Mouse (Mus musculus): ENCODE measurements around the gene Celf2. TPM values are rescaled to one million over a fixed set of nuclear protein-coding genes. Genes with fewer than 3 reads are reported as not detected.

Celf2 gene
- polyA plus RNA-seq, 1 experiment = 35.9 TPM

DNA sequence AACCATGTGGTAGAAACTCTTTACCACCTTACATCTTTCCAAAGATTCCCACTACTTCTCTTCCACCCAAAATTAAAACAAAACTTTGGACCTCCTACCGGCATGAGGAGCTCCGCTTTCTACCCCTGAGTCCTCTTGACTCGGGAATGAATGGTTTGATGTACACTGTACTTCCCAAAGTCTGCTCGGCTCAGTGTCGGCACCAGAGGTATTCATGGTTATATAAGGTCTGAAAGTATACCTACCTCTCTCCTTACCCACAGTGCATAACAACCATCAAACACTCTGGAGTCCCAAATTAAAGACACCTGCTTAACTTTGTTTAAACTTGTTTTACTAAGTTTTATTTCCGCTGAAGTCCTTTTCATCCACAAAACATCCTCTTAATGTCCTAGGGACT lies 679.3 kb downstream of the Celf2 start:
- Histone ChIP-seq H3K4me3 (replicated peaks; ENCODE audit: control insufficient read depth, low read depth, low read length) (no peak overlapping the region), H3K27ac (ENCODE audit: control insufficient read depth, insufficient read depth, low read depth, low read length, poor library complexity) (no peak overlapping the region), H3K4me1 (ENCODE audit: control insufficient read depth, insufficient read depth, low read length) (no peaks in the 10 kb centered on the region)
- WGBS = 84% methylated on average over 6 of the region's 6 CpGs
- TF ChIP-seq POLR2A (IDR thresholded peaks at IDR 0.05; ENCODE audit: borderline replicate concordance, control insufficient read depth, low read depth, low read length) = no peak
- TF ChIP-seq CTCF (IDR thresholded peaks at IDR 0.05; ENCODE audit: control insufficient read depth, insufficient read depth, low read length) = no peak

DNA sequence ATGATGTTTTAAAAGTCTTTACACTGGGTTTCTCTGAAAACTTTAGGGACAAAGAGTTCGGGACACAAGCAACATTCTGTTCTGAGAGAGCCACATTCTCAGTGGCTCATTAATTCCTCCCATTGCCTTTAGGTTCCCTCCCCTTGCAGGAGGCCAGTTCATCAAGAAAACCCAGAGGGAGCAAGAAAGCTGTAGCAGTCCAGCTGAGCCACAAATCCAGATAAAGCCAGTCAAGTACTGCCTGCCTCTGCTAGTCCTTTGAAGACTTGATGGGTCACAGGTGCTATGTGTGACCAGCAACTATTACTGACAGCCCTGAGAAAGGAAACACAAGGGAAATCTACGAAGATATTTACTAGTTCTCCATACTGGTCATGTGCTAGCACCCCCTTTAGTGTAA lies 681.8 kb downstream of the Celf2 start:
- no peak for TF ChIP-seq POLR2A (IDR thresholded peaks at IDR 0.05; ENCODE audit: borderline replicate concordance, control insufficient read depth, low read depth, low read length)
- no peak for TF ChIP-seq CTCF (IDR thresholded peaks at IDR 0.05; ENCODE audit: control insufficient read depth, insufficient read depth, low read length)
- Histone ChIP-seq H3K27ac (ENCODE audit: control insufficient read depth, insufficient read depth, low read depth, low read length, poor library complexity) (no peak overlapping the region), H3K4me1 (ENCODE audit: control insufficient read depth, insufficient read depth, low read length) (no peaks in the 10 kb centered on the region), H3K4me3 (replicated peaks; ENCODE audit: control insufficient read depth, low read depth, low read length) (no peak overlapping the region)
- 72% methylated on average over 2 of the region's 2 CpGs for WGBS

DNA sequence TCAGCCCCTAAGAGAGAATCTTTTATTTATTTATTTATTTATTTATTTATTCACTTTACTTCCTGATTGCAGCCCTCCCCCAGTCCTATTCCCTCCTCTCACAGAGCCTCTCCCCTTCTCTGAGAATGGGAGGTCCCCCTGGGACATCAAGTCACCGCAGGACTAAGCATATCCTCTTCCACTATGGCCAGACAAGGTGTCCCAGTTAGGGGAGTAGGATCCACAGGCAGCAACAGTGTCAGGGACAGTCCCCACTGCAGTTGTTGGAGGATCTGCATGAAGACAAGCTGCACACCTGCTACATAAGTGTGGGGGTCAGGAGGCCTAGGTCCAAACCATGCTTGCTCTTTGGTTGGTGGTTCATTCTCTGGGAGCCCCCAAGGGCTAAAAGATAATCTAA lies 686.3 kb downstream of the Celf2 start:
- no peak overlapping the region for H3K4me3 ChIP-seq (replicated peaks; ENCODE audit: control insufficient read depth, low read depth, low read length)
- no peak overlapping the region for H3K27ac ChIP-seq (ENCODE audit: control insufficient read depth, insufficient read depth, low read depth, low read length, poor library complexity)
- TF ChIP-seq CTCF (IDR thresholded peaks at IDR 0.05; ENCODE audit: control insufficient read depth, insufficient read depth, low read length) (no peak), POLR2A (IDR thresholded peaks at IDR 0.05; ENCODE audit: borderline replicate concordance, control insufficient read depth, low read depth, low read length) (no peak)
- WGBS = 79% methylated on average over 1 of the region's 1 CpGs
- H3K4me1 ChIP-seq (ENCODE audit: control insufficient read depth, insufficient read depth, low read length) = no peaks in the 10 kb centered on the region

DNA sequence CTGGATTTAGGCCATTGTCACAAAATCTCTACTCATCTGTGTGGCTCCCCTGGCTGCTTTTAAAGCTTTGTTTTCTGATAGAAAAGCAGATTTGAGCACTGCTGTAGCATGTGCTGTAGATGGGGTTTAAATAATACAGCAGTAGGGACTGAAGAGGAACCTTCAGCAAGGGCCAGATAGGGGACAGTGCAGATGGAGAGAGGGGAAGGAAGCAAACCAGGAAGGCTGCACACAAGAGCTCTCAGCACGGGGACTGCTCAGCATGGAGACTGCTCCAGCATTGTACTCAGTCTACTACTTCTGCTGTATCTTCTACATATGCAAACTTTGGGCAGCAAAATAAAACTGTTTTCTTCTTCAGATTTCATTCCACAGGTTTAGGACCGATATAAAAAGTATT lies 687.8 kb downstream of the Celf2 start:
- TF ChIP-seq CTCF (IDR thresholded peaks at IDR 0.05; ENCODE audit: control insufficient read depth, insufficient read depth, low read length) (no peak), POLR2A (IDR thresholded peaks at IDR 0.05; ENCODE audit: borderline replicate concordance, control insufficient read depth, low read depth, low read length) (no peak)
- Histone ChIP-seq H3K4me3 (replicated peaks; ENCODE audit: control insufficient read depth, low read depth, low read length) (no peak overlapping the region), H3K4me1 (ENCODE audit: control insufficient read depth, insufficient read depth, low read length) (no peaks in the 10 kb centered on the region), H3K27ac (ENCODE audit: control insufficient read depth, insufficient read depth, low read depth, low read length, poor library complexity) (no peak overlapping the region)
- WGBS = 35% methylated on average over 2 of the region's 2 CpGs

DNA sequence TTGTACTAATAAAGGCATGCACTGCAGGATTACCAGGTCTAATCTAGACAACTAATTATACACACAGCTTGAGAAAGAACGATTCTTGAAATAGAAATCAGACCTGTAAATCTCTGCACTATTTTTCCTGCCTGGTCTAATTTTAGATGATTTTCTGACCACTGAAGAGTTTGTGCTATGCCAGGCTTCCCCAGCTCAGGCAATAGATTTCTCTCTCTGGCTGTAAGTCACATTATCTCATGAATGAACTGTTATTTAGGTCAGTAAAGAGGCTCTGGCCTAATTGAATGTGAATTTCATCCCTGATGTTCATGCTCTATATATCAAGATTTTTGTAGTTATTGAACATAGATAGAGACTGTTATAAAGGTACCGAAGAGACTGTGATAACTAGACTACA lies 694.1 kb downstream of the Celf2 start:
- TF ChIP-seq POLR2A (IDR thresholded peaks at IDR 0.05; ENCODE audit: borderline replicate concordance, control insufficient read depth, low read depth, low read length) (no peak), CTCF (IDR thresholded peaks at IDR 0.05; ENCODE audit: control insufficient read depth, insufficient read depth, low read length) (no peak)
- Histone ChIP-seq H3K4me3 (replicated peaks; ENCODE audit: control insufficient read depth, low read depth, low read length) (no peak overlapping the region), H3K4me1 (ENCODE audit: control insufficient read depth, insufficient read depth, low read length) (no peaks in the 10 kb centered on the region), H3K27ac (ENCODE audit: control insufficient read depth, insufficient read depth, low read depth, low read length, poor library complexity) (no peak overlapping the region)
- 55% methylated on average over 2 of the region's 2 CpGs for WGBS

DNA sequence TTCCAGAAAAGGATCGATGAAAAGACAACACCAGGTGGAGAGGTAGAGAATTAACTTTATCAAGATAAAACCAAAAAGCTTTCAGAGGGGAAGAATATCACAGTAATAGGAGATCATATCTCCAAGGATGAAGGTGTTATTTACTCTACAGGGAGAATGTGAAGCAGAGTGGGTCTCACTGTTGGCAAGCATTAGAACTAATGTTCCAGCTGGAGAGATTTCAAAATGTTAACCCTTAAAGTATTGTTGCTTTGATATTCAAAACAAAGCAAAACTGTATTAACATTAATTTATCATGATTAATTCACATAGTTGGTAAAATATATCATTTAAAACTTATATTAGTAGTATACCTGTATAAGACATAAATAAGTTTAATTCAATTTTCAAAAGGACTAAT lies 700.6 kb downstream of the Celf2 start:
- no peaks in the 10 kb centered on the region for H3K4me1 ChIP-seq (ENCODE audit: control insufficient read depth, insufficient read depth, low read length)
- 89% methylated on average over 1 of the region's 1 CpGs for WGBS
- no peak for TF ChIP-seq CTCF (IDR thresholded peaks at IDR 0.05; ENCODE audit: control insufficient read depth, insufficient read depth, low read length)

DNA sequence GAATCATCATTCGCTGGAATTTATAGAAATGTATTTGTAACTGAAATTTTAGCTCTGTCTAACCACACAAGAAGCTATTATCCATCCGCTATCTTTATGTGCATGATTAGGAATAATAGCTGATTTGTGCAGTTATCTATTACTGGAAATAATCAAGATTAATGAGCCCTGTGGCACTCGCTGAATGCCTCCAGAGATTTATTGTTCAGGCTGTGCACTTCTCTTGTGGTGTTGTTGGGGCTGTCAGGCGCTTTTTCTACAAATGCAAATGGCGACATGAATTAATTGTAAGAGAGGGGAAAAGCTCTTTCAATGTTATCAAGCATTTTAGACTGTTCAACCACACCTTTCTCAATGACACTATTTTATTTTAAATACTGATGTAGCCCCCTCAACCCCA lies 712.6 kb downstream of the Celf2 start:
- TF ChIP-seq CTCF (IDR thresholded peaks at IDR 0.05; ENCODE audit: control insufficient read depth, insufficient read depth, low read length) = no peak
- TF ChIP-seq POLR2A (IDR thresholded peaks at IDR 0.05; ENCODE audit: borderline replicate concordance, control insufficient read depth, low read depth, low read length) = no peak
- WGBS = 86% methylated on average over 5 of the region's 5 CpGs
- H3K4me3 ChIP-seq (replicated peaks; ENCODE audit: control insufficient read depth, low read depth, low read length) = no peak overlapping the region
- no peak overlapping the region for H3K27ac ChIP-seq (ENCODE audit: control insufficient read depth, insufficient read depth, low read depth, low read length, poor library complexity)
- no peaks in the 10 kb centered on the region for H3K4me1 ChIP-seq (ENCODE audit: control insufficient read depth, insufficient read depth, low read length)

More for the DNA sequence above, 700.6 kb downstream of the Celf2 start:
- no peak overlapping the region for H3K27ac ChIP-seq (ENCODE audit: control insufficient read depth, insufficient read depth, low read depth, low read length, poor library complexity)
- H3K4me3 ChIP-seq (replicated peaks; ENCODE audit: control insufficient read depth, low read depth, low read length) = no peak overlapping the region

DNA sequence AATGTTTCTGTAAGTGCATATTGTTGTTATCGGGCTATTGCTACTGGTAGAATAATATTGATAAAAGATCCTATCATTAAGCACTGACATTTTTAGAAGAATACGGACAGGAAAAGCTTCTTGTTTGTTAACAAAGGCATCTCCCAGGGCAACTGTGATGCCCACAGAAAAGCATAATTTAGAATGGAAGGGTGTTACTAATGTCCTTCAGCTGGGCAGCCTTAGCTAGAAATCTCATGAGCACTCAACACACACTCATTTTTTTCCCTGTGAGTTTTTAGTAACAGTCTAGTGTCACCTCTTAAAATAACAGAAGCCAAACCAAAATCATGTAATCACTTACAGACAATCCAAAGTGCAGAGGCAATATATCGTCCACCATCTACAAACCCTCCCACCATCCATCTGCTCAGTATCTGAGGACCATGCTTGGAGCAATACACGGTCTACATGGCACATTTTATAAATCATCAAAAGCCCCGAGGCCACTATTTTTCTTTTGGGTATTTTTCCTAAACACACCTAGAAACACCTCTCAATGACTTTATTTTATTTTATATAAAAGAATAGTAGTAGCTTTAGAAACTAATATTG lies 713.3 kb downstream of the Celf2 start:
- 80% methylated on average over 5 of the region's 5 CpGs for WGBS

DNA sequence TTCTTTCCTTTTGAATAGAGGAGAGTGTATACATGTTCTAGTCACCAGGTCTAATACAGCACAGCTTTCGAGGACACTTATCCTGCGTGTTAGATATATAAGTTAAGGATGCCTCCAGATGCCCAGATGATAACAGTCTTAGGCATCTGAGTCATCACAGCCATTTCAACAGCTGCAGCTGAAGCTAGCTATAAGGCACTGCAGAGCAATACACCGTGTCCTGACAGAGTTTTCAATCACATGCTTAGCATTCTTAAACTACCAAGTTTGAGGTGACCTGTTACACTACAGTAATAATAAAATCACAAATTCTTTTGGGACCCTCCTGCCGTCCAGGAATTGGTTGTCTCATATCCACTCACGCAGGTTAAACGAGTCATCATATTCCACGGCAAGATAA lies 714.5 kb downstream of the Celf2 start:
- no peak overlapping the region for H3K4me3 ChIP-seq (replicated peaks; ENCODE audit: control insufficient read depth, low read depth, low read length)
- H3K27ac ChIP-seq (ENCODE audit: control insufficient read depth, insufficient read depth, low read depth, low read length, poor library complexity) = no peak overlapping the region
- WGBS = 80% methylated on average over 7 of the region's 7 CpGs
- H3K4me1 ChIP-seq (ENCODE audit: control insufficient read depth, insufficient read depth, low read length) = no peaks in the 10 kb centered on the region
- TF ChIP-seq CTCF (IDR thresholded peaks at IDR 0.05; ENCODE audit: control insufficient read depth, insufficient read depth, low read length) = no peak

More for the DNA sequence above, 713.3 kb downstream of the Celf2 start:
- Histone ChIP-seq H3K4me1 (ENCODE audit: control insufficient read depth, insufficient read depth, low read length) (no peaks in the 10 kb centered on the region), H3K4me3 (replicated peaks; ENCODE audit: control insufficient read depth, low read depth, low read length) (no peak overlapping the region), H3K27ac (ENCODE audit: control insufficient read depth, insufficient read depth, low read depth, low read length, poor library complexity) (no peak overlapping the region)
- TF ChIP-seq POLR2A (IDR thresholded peaks at IDR 0.05; ENCODE audit: borderline replicate concordance, control insufficient read depth, low read depth, low read length) = no peak
- no peak for TF ChIP-seq CTCF (IDR thresholded peaks at IDR 0.05; ENCODE audit: control insufficient read depth, insufficient read depth, low read length)
